Mouse (Mus musculus): ENCODE measurements at regions not wholly inside any gene's neighbourhood (a gene's known extent, or its start where the extent isn't known, plus 50 kb on each side); places are given as distances from the start of the nearest gene placed in this dataset.
"Not testable (repeated sequence)": the region's sequence is repeated elsewhere in the genome, so short reads cannot be mapped to it uniquely, and the experiment has no call there.

DNA sequence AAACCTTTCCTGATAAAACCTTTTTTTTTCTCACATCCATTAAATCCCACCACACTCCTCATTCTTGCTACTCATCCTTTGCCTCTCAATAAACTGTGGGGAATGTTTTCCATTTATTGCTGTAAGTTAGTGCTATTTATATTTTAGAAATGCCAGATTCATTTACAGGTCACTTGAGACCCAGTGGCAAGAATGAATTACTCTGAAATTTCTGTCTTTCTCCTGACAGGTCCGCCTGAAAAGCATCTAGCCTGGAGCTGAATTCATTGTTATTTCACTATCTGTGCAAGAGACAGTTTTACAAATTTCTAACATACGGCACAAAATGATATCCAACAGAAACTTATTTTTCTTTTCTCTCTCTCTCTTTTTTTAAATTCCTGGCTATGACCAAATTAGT is 570.6 kb upstream of the Akr1e1 start:
- Histone ChIP-seq H3K4me1 (ENCODE audit: control insufficient read depth, insufficient read depth, low read length) (no peaks in the 10 kb centered on the region), H3K9me3 (ENCODE audit: control insufficient read depth, low read length) (no peaks in the 10 kb centered on the region), H3K9ac (replicated peaks; ENCODE audit: low read length) (no peak overlapping the region), H3K36me3 (ENCODE audit: control insufficient read depth, insufficient read depth, low read length) (no peaks in the 10 kb centered on the region), H3K27ac (replicated peaks; ENCODE audit: low read depth, low read length) (0 out of 2 replicates have a peak overlapping the region, but pooled peaks have one; percentile 41), H3K4me3 (replicated peaks; ENCODE audit: low read depth, low read length) (no peak overlapping the region), H3K4me2 (ENCODE audit: low read length) (no peak overlapping the region), H3K27me3 (ENCODE audit: control insufficient read depth, insufficient read depth, low read length) (no peaks in the 10 kb centered on the region)
- ATAC-seq (ENCODE audit: low FRiP score, low TSS enrichment) (no peak), DNase-seq (peak; percentile 48)
- WGBS, result 45% methylated on average over 2 of the region's 2 CpGs

GRCm38 (mm10) chr13:5185237-5185800 is 576.3 kb upstream of the Akr1e1 start:
- WGBS, result 26% methylated on average over 1 of the region's 1 CpGs
- H3K4me1 ChIP-seq (ENCODE audit: control insufficient read depth, insufficient read depth, low read length); H3K36me3 ChIP-seq (ENCODE audit: control insufficient read depth, insufficient read depth, low read length); ATAC-seq (ENCODE audit: low FRiP score, low TSS enrichment); H3K9me3 ChIP-seq (ENCODE audit: control insufficient read depth, low read length); H3K4me2 ChIP-seq (ENCODE audit: low read length); H3K27me3 ChIP-seq (ENCODE audit: control insufficient read depth, insufficient read depth, low read length); H3K27ac ChIP-seq (replicated peaks; ENCODE audit: low read depth, low read length); DNase-seq; H3K9ac ChIP-seq (replicated peaks; ENCODE audit: low read length); H3K4me3 ChIP-seq (replicated peaks; ENCODE audit: low read depth, low read length): not testable (repeated sequence)

GRCm38 (mm10) chr13:5202736-5203135 is 593.8 kb upstream of the Akr1e1 start:
- no peaks in the 10 kb centered on the region for H3K27me3 ChIP-seq (ENCODE audit: control insufficient read depth, insufficient read depth, low read length)
- DNase-seq (no peak), ATAC-seq (ENCODE audit: low FRiP score, low TSS enrichment) (no peak)
- H3K36me3 ChIP-seq (ENCODE audit: control insufficient read depth, insufficient read depth, low read length), result no peaks in the 10 kb centered on the region
- WGBS, result 85% methylated on average over 1 of the region's 1 CpGs
- no peaks in the 10 kb centered on the region for H3K4me1 ChIP-seq (ENCODE audit: control insufficient read depth, insufficient read depth, low read length)
- no peak overlapping the region for H3K9ac ChIP-seq (replicated peaks; ENCODE audit: low read length)
- no peak overlapping the region for H3K4me3 ChIP-seq (replicated peaks; ENCODE audit: low read depth, low read length)
- no peak overlapping the region for H3K4me2 ChIP-seq (ENCODE audit: low read length)
- H3K27ac ChIP-seq (replicated peaks; ENCODE audit: low read depth, low read length), result no peak overlapping the region
- no peaks in the 10 kb centered on the region for H3K9me3 ChIP-seq (ENCODE audit: control insufficient read depth, low read length)

GRCm38 (mm10) chr13:5204143-5204542 is 595.2 kb upstream of the Akr1e1 start:
- no peaks in the 10 kb centered on the region for H3K36me3 ChIP-seq (ENCODE audit: control insufficient read depth, insufficient read depth, low read length)
- no peaks in the 10 kb centered on the region for H3K27me3 ChIP-seq (ENCODE audit: control insufficient read depth, insufficient read depth, low read length)
- no peaks in the 10 kb centered on the region for H3K4me1 ChIP-seq (ENCODE audit: control insufficient read depth, insufficient read depth, low read length)
- ATAC-seq (ENCODE audit: low FRiP score, low TSS enrichment) (no peak), DNase-seq (no peak)
- 72% methylated on average over 2 of the region's 2 CpGs for WGBS
- H3K9ac ChIP-seq (replicated peaks; ENCODE audit: low read length), result no peak overlapping the region
- H3K9me3 ChIP-seq (ENCODE audit: control insufficient read depth, low read length), result no peaks in the 10 kb centered on the region
- H3K4me2 ChIP-seq (ENCODE audit: low read length), result no peak overlapping the region
- no peak overlapping the region for H3K27ac ChIP-seq (replicated peaks; ENCODE audit: low read depth, low read length)
- H3K4me3 ChIP-seq (replicated peaks; ENCODE audit: low read depth, low read length), result no peak overlapping the region

- no peak overlapping the region for H3K4me2 ChIP-seq (ENCODE audit: low read length)
- H3K36me3 ChIP-seq (ENCODE audit: control insufficient read depth, insufficient read depth, low read length), result no peaks in the 10 kb centered on the region
- WGBS, result 75% methylated on average over 1 of the region's 1 CpGs
- H3K27me3 ChIP-seq (ENCODE audit: control insufficient read depth, insufficient read depth, low read length), result no peaks in the 10 kb centered on the region
- H3K4me1 ChIP-seq (ENCODE audit: control insufficient read depth, insufficient read depth, low read length), result no peaks in the 10 kb centered on the region
- no peaks in the 10 kb centered on the region for H3K9me3 ChIP-seq (ENCODE audit: control insufficient read depth, low read length)
- DNase-seq (no peak), ATAC-seq (ENCODE audit: low FRiP score, low TSS enrichment) (no peak)
- no peak overlapping the region for H3K27ac ChIP-seq (replicated peaks; ENCODE audit: low read depth, low read length)
- no peak overlapping the region for H3K9ac ChIP-seq (replicated peaks; ENCODE audit: low read length)
- H3K4me3 ChIP-seq (replicated peaks; ENCODE audit: low read depth, low read length), result no peak overlapping the region
Observed at GRCm38 (mm10) chr13:5211659-5212058, 602.7 kb upstream of the Akr1e1 start.

DNA sequence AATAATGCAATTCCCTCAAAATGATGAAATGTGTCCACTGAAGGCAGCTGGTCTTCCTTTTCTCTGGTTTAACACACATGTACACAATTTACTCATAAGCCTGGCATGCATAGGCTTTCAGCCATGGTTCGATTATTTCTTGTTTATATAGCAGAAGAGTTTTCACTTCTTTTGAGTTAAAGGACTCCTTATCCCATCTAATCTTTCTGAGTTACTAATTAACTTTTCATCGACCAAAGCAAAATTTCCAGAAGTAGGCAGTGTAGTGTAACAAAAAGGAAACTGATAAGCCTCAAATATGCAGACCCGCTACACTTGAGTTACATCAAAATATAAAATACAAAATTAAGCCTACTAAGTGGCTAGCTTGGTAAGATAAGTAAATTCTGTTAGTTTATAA is 620.5 kb upstream of the Akr1e1 start:
- H3K4me2 ChIP-seq (ENCODE audit: low read length), result no peak overlapping the region
- H3K27me3 ChIP-seq (ENCODE audit: control insufficient read depth, insufficient read depth, low read length), result no peaks in the 10 kb centered on the region
- H3K36me3 ChIP-seq (ENCODE audit: control insufficient read depth, insufficient read depth, low read length), result no peaks in the 10 kb centered on the region
- H3K9me3 ChIP-seq (ENCODE audit: control insufficient read depth, low read length), result no peaks in the 10 kb centered on the region
- H3K4me3 ChIP-seq (replicated peaks; ENCODE audit: low read depth, low read length), result no peak overlapping the region
- no peaks in the 10 kb centered on the region for H3K4me1 ChIP-seq (ENCODE audit: control insufficient read depth, insufficient read depth, low read length)
- ATAC-seq (ENCODE audit: low FRiP score, low TSS enrichment) (no peak), DNase-seq (no peak)
- H3K9ac ChIP-seq (replicated peaks; ENCODE audit: low read length), result no peak overlapping the region
- no peak overlapping the region for H3K27ac ChIP-seq (replicated peaks; ENCODE audit: low read depth, low read length)
- 93% methylated on average over 3 of the region's 3 CpGs for WGBS

DNA sequence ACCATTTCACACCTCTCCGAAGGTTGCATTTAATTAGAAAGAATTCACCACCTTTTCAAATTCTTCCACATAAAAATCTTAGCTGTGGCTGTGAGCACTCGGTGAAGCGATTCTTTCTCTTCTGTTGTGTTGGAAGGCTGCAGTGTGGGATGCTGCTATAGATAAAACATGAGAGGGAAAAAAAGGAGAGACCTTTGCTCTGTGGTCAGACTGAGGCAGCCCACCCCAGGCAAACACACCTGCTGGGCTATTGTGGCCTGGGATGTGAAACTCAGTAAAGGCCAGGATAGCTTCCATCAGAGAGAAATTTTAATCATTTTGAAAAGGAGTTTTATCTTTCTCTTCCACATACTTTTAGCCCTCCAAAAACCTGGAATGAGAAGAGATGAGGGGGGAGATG is 625.3 kb upstream of the Akr1e1 start:
- no peak overlapping the region for H3K4me2 ChIP-seq (ENCODE audit: low read length)
- H3K9me3 ChIP-seq (ENCODE audit: control insufficient read depth, low read length), result no peaks in the 10 kb centered on the region
- DNase-seq, result no peak
- no peaks in the 10 kb centered on the region for H3K4me1 ChIP-seq (ENCODE audit: control insufficient read depth, insufficient read depth, low read length)
- ATAC-seq (ENCODE audit: low FRiP score, low TSS enrichment), result no peak
- H3K27ac ChIP-seq (replicated peaks; ENCODE audit: low read depth, low read length), result no peak overlapping the region
- H3K9ac ChIP-seq (replicated peaks; ENCODE audit: low read length), result no peak overlapping the region
- no peak overlapping the region for H3K4me3 ChIP-seq (replicated peaks; ENCODE audit: low read depth, low read length)
- no peaks in the 10 kb centered on the region for H3K27me3 ChIP-seq (ENCODE audit: control insufficient read depth, insufficient read depth, low read length)
- no peaks in the 10 kb centered on the region for H3K36me3 ChIP-seq (ENCODE audit: control insufficient read depth, insufficient read depth, low read length)
- 75% methylated on average over 3 of the region's 3 CpGs for WGBS

GRCm38 (mm10) chr13:5235391-5235790 is 625.9 kb upstream of the Klf6 start:
- no peak overlapping the region for H3K4me2 ChIP-seq (ENCODE audit: low read length)
- 95% methylated on average over 1 of the region's 1 CpGs for WGBS
- no peak overlapping the region for H3K27ac ChIP-seq (replicated peaks; ENCODE audit: low read depth, low read length)
- no peaks in the 10 kb centered on the region for H3K9me3 ChIP-seq (ENCODE audit: control insufficient read depth, low read length)
- H3K27me3 ChIP-seq (ENCODE audit: control insufficient read depth, insufficient read depth, low read length), result no peaks in the 10 kb centered on the region
- H3K4me3 ChIP-seq (replicated peaks; ENCODE audit: low read depth, low read length), result no peak overlapping the region
- no peak overlapping the region for H3K9ac ChIP-seq (replicated peaks; ENCODE audit: low read length)
- ATAC-seq (ENCODE audit: low FRiP score, low TSS enrichment) (no peak), DNase-seq (no peak)
- H3K36me3 ChIP-seq (ENCODE audit: control insufficient read depth, insufficient read depth, low read length), result no peaks in the 10 kb centered on the region
- no peaks in the 10 kb centered on the region for H3K4me1 ChIP-seq (ENCODE audit: control insufficient read depth, insufficient read depth, low read length)

GRCm38 (mm10) chr13:5240541-5240940 is 620.7 kb upstream of the Klf6 start:
- H3K36me3 ChIP-seq (ENCODE audit: control insufficient read depth, insufficient read depth, low read length), result no peaks in the 10 kb centered on the region
- H3K4me1 ChIP-seq (ENCODE audit: control insufficient read depth, insufficient read depth, low read length), result no peaks in the 10 kb centered on the region
- no peak overlapping the region for H3K4me3 ChIP-seq (replicated peaks; ENCODE audit: low read depth, low read length)
- no peak overlapping the region for H3K9ac ChIP-seq (replicated peaks; ENCODE audit: low read length)
- H3K4me2 ChIP-seq (ENCODE audit: low read length), result no peak overlapping the region
- H3K27ac ChIP-seq (replicated peaks; ENCODE audit: low read depth, low read length), result no peak overlapping the region
- ATAC-seq (ENCODE audit: low FRiP score, low TSS enrichment), result no peak
- DNase-seq, result no peak
- no peaks in the 10 kb centered on the region for H3K27me3 ChIP-seq (ENCODE audit: control insufficient read depth, insufficient read depth, low read length)
- no peaks in the 10 kb centered on the region for H3K9me3 ChIP-seq (ENCODE audit: control insufficient read depth, low read length)
- 89% methylated on average over 4 of the region's 4 CpGs for WGBS

Data from midbrain, embryonic 14.5 days (tissue).